Mouse (Mus musculus) urinary bladder, postnatal 10 days (tissue): ENCODE results near the gene Gpr4.

Experiments
- DNase-seq: peaks from one replicate; pipeline ENCODE4 v3.0.0; 2022; ENCODE audit warnings: low spot score

Gene Gpr4

GRCm38 (mm10) chr7:19194676-19195075 is 17.7 kb upstream of the Gpr4 start:
- no peak for DNase-seq

DNA sequence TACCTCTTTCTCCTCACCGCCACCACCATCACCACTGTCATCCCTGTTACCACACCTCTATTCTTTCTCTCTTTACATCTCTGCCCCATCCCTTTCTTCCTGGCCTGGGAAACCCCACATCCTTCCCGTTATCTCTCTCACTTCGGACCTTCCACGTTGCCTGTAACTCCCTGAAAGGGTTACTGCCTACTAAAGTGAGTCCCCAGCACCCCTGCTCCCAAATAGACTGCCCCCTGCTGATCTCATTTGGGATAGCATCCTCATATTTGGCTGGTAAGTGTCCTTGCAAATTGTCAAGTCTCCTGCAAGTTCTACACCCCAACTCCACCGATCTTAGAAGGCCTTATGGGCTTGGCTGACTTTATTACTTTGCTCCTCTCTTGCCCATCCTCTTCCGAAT is 15.7 kb upstream of the Gpr4 start:
- no peak for DNase-seq

DNA sequence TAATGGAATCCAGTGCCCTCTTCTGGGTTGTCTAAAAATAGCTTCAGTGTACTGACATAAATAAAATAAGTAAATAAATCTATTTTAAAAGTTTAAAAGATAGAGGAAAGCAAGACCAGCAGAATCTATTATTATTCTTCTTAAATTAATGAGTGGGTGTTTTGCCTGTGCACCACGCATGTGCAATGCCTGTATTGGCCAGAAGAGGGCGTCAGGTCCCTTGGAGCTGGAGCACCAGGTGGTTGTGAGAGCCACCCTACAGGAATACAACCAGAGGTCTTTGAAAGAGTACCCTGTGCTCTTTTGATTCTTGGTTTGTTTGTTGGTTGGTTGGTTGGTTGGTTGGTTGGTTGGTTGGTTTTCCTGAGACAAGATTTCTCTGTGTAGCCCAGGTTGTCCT is 14.4 kb upstream of the Gpr4 start:
- no peak for DNase-seq

GRCm38 (mm10) chr7:19201660-19202059 is 10.7 kb upstream of the Gpr4 start:
- no peak for DNase-seq

- DNase-seq: no peak
Measured at GRCm38 (mm10) chr7:19202065-19202850, 10.1 kb upstream of the Gpr4 start.

DNA sequence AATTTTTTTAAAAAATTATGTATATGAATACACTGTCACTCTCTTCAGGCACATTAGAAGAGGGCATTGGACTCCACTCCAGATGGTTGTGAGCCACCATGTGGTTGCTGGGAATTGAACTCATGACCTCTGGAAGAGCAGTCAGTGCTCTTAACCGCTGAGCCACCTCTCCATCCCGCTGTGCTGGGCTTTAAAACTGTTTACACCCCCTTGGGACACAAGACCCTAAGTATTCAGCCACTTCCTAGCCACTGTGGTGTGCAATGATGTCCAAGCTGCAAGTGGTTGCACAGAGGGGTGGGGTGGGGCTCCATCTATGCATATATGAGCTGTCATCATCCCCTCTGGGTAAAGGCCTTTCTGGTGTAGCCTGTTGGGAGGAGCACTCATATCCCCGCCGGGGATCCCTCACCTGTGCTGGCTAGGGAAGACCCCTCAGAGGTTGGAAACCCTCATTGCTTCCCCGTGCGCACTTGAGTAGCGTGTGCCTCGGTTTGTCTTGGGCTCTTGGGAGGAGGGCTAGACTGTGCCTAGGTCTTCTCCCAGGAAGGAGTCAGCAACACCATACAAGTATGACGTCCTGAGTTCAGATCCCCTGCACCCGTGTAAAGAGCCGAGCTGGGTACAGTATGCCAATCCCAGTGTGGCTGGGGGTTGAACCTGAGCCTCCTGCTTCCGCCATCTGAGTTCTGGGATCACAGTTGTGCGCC is 4.0 kb upstream of the Gpr4 start:
- no peak for DNase-seq

DNA sequence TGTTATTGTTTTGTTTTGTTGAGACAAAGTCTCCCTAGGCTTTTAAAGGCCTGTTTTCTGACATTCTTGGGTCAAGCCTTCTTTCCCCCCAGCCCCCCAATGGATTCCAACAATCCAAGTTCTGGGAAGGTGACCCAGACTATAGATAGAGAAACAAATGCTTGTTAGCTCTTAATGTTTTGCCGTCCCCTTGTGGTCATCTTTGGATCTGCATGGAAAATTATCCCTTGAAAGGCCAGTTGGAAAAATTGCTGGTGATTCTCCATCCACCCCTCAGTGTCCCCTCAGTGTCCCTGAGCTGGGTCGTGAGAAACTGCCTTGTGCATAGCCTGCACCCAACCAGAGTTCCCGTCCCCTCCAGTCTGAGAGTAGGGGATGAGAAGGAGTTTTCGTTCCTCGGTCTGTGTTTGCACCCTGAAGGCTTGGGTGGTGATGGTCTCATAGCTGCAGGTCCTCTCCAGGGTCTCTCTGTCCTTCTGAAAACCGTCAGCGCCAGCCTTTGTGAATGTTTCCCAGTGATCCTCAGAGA is 3.3 kb upstream of the Gpr4 start:
- no peak for DNase-seq

DNA sequence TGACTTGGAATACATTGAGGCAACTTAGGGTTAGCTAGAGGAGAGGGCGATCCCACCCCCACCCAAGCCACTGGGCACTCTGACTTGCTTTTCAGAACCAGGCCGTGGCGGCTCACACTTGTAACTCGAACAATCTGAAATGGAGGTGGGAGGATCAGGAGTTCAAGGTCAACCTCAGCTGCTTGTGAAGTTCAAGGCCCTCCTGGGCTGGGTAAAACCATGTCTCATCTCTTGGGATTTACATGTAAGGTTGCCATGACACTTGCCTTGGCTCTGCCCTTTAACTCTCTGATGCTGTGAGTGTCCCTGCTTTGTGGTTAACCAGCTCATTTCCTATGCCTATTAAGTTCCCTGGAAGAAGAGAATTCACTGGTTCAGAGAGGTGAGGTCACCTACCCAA is 2.8 kb upstream of the Gpr4 start:
- DNase-seq: no peak

GRCm38 (mm10) chr7:19210010-19210409 is 2.3 kb upstream of the Gpr4 start:
- no peak for DNase-seq

DNA sequence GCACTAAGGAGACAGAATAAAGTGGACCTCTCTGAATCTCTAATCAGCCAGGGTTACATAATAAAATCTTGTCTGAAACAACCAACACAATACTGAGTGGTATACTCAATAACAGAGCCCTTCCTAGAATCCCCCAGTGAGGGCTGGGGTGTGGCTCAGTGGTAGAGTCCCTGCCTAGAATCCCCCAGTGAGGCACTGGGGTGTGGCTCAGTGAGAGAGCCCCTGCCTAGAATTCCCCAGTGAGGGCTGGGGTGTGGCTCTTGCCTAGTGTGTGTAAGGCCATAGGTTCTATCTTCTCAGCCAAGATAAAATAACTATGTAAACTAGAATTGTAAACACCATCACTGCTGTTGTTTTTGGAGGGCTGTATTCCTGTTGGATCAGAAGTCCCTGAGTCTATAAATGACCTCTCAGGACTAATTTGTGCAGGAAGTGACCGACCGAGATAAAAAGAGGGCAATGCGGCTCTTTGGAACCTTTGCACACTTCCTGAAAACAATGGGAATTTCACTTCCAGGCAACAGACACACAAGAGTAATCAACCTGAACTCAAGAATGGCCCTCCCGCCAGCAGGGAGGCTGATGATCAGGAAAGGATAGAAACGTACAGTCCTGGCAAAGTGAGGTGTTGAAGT is 1.2 kb upstream of the Gpr4 start:
- DNase-seq: no peak

DNA sequence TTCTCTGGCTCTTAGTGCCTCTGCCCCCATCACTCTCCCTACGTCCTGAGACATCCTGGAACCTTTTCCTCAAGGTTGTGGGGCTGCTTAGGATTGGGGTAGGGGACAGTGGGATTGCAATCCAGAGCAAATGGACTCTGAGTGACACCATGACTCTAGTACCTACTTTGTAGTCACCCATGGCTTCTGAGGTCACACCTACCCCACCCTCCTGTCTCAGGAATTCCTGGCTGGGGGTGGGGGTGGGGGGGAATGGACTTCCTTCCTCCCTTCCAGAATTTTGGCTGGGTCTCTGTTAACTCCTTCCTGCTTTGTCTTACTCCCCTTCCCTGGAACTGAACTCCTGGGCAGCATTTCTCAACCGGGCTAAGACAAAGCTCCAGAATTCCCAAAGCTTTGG is 1.0 kb downstream of the Gpr4 start:
- DNase-seq: no peak

- DNase-seq: no peak
Measured at GRCm38 (mm10) chr7:19214369-19214768, 2.0 kb downstream of the Gpr4 start.

GRCm38 (mm10) chr7:19214940-19215339 is 2.6 kb downstream of the Gpr4 start:
- no peak for DNase-seq

GRCm38 (mm10) chr7:19217492-19217891 is 5.2 kb downstream of the Gpr4 start:
- DNase-seq: no peak

DNA sequence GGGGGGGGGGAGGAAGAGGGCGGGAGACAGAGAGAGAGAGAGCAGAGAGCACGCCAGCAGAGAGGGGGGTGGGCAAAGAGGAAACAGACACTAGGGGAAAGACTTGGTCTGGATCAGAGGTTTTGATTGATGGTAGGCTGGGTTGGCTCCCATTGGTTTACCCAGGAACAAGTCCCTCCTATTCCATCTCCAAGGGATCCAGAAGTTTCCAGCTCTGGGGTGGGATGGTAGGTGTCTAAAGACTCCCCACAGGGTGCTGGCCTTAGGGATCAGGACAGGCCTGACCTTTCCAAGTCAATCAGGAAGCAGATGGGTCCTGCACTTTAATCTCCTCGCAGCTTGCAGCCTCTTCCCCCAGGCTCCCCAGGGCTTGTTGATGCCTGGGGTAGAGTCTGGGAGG is 5.6 kb downstream of the Gpr4 start:
- DNase-seq: no peak

- DNase-seq: no peak
Measured at GRCm38 (mm10) chr7:19220061-19220460, 7.7 kb downstream of the Gpr4 start.

DNA sequence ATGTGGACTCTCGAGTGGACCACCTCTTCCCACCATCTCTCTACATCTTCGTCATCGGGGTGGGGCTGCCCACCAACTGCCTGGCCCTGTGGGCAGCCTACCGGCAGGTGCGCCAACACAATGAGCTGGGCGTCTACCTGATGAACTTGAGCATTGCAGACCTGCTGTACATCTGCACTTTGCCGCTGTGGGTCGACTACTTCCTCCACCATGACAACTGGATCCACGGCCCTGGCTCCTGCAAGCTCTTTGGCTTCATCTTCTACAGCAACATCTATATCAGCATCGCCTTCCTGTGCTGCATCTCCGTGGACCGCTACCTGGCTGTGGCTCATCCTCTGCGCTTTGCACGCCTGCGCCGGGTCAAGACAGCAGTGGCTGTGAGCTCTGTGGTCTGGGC is 9.9 kb downstream of the Gpr4 start:
- no peak for DNase-seq

- DNase-seq: no peak
Measured at GRCm38 (mm10) chr7:19222875-19223274, 10.5 kb downstream of the Gpr4 start.

DNA sequence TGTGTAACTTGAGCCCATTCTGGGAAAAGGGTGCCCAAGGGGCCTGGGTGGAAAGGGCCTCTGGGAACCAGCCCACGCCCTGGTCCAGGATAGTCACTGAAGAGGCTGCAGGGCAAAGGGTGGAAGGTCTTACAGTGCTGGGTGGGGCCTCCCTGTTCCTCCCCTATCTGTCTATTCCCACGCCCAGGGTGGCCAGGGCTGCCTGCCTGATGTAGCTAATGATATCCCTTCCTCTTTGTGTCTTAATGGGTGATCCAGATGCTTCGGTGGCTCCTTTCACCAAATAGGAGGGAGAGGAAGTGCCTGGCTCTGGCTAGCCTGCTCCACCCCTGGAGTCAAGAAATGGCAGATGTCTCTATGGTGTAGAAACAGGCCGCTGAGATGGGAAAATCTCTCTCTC is 12.6 kb downstream of the Gpr4 start:
- no peak for DNase-seq

DNA sequence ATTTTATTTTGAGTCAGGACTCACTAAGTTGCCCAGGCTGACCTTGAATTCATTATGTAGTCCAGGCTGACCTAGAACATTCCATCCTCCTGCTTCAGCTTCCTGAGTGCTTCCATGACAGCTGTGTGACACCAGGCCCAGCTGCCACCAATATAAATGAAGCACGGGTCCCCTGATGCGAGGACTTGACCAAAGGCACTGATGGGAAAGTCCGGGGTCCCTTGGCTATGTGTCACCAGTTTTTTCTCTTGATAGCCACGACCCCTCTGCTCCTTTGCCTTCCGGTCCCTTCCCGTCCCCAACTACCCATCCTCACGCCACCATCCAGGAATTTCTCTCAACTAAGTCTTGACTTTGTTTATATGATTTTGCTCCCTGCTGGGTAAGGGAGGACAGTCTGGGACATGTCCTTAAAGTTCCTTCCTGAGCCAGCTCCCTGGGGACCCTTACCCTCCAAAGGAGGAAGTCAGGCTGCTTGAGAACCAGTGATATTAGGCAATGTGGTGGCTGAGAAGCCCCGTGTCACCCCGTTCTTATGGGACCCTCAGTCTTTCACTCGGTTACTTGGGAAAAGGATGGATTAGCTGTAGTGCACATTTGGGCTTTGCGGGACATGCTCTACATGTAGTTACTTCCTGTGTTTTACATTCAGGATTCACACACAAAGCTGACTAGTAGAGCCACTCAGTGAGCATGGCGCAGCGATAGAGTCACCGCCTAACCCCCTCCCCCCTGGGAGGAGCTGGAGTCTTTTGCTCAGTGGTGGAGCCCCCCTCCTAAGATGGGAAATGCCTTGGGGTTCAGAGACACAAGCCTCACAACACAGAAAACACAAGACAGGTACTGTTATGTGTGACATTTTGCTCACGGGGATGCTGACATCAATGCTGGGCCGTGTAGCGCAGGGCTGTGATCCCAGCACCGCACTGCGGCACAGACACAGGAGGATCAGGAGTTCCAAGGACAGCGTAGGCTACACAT is 14.8 kb downstream of the Gpr4 start:
- DNase-seq: no peak

DNA sequence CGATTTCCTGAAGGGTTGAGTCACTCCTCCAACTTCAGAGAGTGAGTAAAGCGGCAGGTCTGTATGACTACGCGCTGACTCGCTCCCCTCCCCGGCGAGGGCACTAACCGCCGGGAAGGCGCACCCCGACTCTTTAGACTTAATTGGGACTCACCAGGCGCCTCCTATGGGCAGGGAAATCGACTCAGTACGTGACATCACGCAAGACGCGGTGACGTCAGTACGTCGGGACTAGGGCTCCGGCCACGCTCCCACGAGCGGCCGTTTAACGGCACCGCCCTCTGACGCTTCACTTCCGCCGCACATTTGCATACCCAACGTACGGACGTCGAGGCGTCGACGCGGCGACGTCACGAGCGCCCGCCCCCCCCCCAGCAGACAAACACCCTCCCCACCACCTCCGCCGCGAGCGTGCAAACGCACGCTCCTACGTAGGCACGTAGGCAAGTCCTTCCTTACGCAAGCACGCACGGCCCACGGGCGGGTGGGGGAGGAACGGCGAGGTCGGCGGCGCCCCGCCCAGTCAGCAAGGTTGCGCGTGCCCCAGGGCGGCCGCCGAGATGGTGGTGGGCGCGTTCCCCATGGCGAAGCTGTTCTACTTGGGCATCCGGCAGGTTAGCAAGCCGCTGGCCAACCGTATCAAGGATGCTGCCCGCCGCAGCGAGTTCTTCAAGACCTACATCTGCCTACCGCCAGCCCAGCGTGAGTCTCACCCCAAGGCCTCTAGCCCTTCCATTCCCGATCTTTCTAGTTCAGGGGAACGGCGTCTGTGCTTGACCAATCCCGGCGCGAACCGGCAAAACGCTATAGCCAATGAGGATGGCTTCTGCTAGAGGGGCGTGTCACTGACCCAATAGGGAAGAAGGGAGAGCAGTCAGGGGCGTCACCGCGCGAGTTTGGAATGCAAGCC is 15.8 kb downstream of the Gpr4 start, which contains the start of gene Opa3:
Opa3 (plus strand) TSS at position 452 of the 910 bp plus-strand sequence.
- peak; percentile 99 for DNase-seq
